Mouse (Mus musculus): ENCODE results near the gene Olfr48. TPM values are rescaled to one million over a fixed set of nuclear protein-coding genes. Genes with fewer than 3 reads are reported as not detected.

Olfr48 gene
- polyA plus RNA-seq (2012; rRNA removed), result not detected in 2 replicates

- Histone ChIP-seq H3K4me1 (ENCODE audit: control insufficient read depth, insufficient read depth, insufficient read length, low read length) (no peaks in the 10 kb centered on the region), H3K4me3 (ENCODE audit: low read depth, low read length) (no peak within 1 kb of the TSS), H3K27me3 (ENCODE audit: control insufficient read depth, insufficient read depth, low read length) (no peaks in the 10 kb centered on the region), H3K27ac (ENCODE audit: insufficient read depth, low read depth, low read length) (no peak within 1 kb of the TSS), H3K36me3 (ENCODE audit: control insufficient read depth, insufficient read depth, low read length) (no peaks in the 10 kb centered on the region)
- no peak for TF ChIP-seq POLR2A (IDR thresholded peaks at IDR 0.05; ENCODE audit: low read depth, low read length)
- TF ChIP-seq CTCF (IDR thresholded peaks at IDR 0.05; ENCODE audit: extremely low read depth, insufficient read length, insufficient replicate concordance, low read depth, low read length), result no peak
- WGBS, result 83% methylated on average over 5 of the region's 5 CpGs
Observed at GRCm38 (mm10) chr2:89848105-89848504, at the start of gene Olfr48. Gene Olfr48, minus strand, starts transcription at chr2:89848205.

- H3K27ac ChIP-seq (ENCODE audit: insufficient read depth, low read depth, low read length), result no peak within 1 kb of the TSS
- 86% methylated on average over 1 of the region's 1 CpGs for WGBS
- H3K36me3 ChIP-seq (ENCODE audit: control insufficient read depth, insufficient read depth, low read length), result no peaks in the 10 kb centered on the region
- TF ChIP-seq POLR2A (IDR thresholded peaks at IDR 0.05; ENCODE audit: low read depth, low read length), result no peak
- no peak for TF ChIP-seq CTCF (IDR thresholded peaks at IDR 0.05; ENCODE audit: extremely low read depth, insufficient read length, insufficient replicate concordance, low read depth, low read length)
- H3K27me3 ChIP-seq (ENCODE audit: control insufficient read depth, insufficient read depth, low read length), result no peaks in the 10 kb centered on the region
- H3K4me3 ChIP-seq (ENCODE audit: low read depth, low read length), result no peak within 1 kb of the TSS
- no peaks in the 10 kb centered on the region for H3K4me1 ChIP-seq (ENCODE audit: control insufficient read depth, insufficient read depth, insufficient read length, low read length)
Observed at GRCm38 (mm10) chr2:89878137-89878536, 30.1 kb upstream of the Olfr48 start, which contains the start of gene Olfr1257. Gene Olfr1257, plus strand, starts transcription at chr2:89878437.

- H3K4me1 ChIP-seq (ENCODE audit: control insufficient read depth, insufficient read depth, insufficient read length, low read length), result no peaks in the 10 kb centered on the region
- no peaks in the 10 kb centered on the region for H3K27me3 ChIP-seq (ENCODE audit: control insufficient read depth, insufficient read depth, low read length)
- WGBS, result 83% methylated on average over 1 of the region's 1 CpGs
- H3K36me3 ChIP-seq (ENCODE audit: control insufficient read depth, insufficient read depth, low read length), result no peaks in the 10 kb centered on the region
- H3K4me3 ChIP-seq (ENCODE audit: low read depth, low read length), result no peak overlapping the region
- H3K27ac ChIP-seq (ENCODE audit: insufficient read depth, low read depth, low read length), result no peak overlapping the region
- TF ChIP-seq CTCF (IDR thresholded peaks at IDR 0.05; ENCODE audit: extremely low read depth, insufficient read length, insufficient replicate concordance, low read depth, low read length) (no peak), POLR2A (IDR thresholded peaks at IDR 0.05; ENCODE audit: low read depth, low read length) (no peak)
Observed at GRCm38 (mm10) chr2:89849230-89849629, 1.2 kb upstream of the Olfr48 start.

GRCm38 (mm10) chr2:89841455-89841854 is 6.5 kb downstream of the Olfr48 start, which contains the start of gene Olfr1256:
Gene Olfr1256, minus strand, starts transcription at chr2:89841555.
- WGBS, result 57% methylated on average over 2 of the region's 2 CpGs
- TF ChIP-seq POLR2A (IDR thresholded peaks at IDR 0.05; ENCODE audit: low read depth, low read length) (no peak), CTCF (IDR thresholded peaks at IDR 0.05; ENCODE audit: extremely low read depth, insufficient read length, insufficient replicate concordance, low read depth, low read length) (no peak)

GRCm38 (mm10) chr2:89820216-89820615 is 27.8 kb downstream of the Olfr48 start:
- TF ChIP-seq CTCF (IDR thresholded peaks at IDR 0.05; ENCODE audit: extremely low read depth, insufficient read length, insufficient replicate concordance, low read depth, low read length), result no peak
- no peak for TF ChIP-seq POLR2A (IDR thresholded peaks at IDR 0.05; ENCODE audit: low read depth, low read length)

More at GRCm38 (mm10) chr2:89841455-89841854, 6.5 kb downstream of the Olfr48 start, which contains the start of gene Olfr1256:
- Histone ChIP-seq H3K27me3 (ENCODE audit: control insufficient read depth, insufficient read depth, low read length) (no peaks in the 10 kb centered on the region), H3K36me3 (ENCODE audit: control insufficient read depth, insufficient read depth, low read length) (no peaks in the 10 kb centered on the region), H3K4me3 (ENCODE audit: low read depth, low read length) (no peak within 1 kb of the TSS), H3K27ac (ENCODE audit: insufficient read depth, low read depth, low read length) (no peak within 1 kb of the TSS), H3K4me1 (ENCODE audit: control insufficient read depth, insufficient read depth, insufficient read length, low read length) (no peaks in the 10 kb centered on the region)

GRCm38 (mm10) chr2:89811751-89812150 is 36.3 kb downstream of the Olfr48 start, which contains the start of gene Olfr1255:
Gene Olfr1255, plus strand, starts transcription at chr2:89812051.
- TF ChIP-seq CTCF (IDR thresholded peaks at IDR 0.05; ENCODE audit: extremely low read depth, insufficient read length, insufficient replicate concordance, low read depth, low read length) (no peak), POLR2A (IDR thresholded peaks at IDR 0.05; ENCODE audit: low read depth, low read length) (no peak)
- no peaks in the 10 kb centered on the region for H3K4me1 ChIP-seq (ENCODE audit: control insufficient read depth, insufficient read depth, insufficient read length, low read length)
- H3K4me3 ChIP-seq (ENCODE audit: low read depth, low read length), result no peak within 1 kb of the TSS
- no peak within 1 kb of the TSS for H3K27ac ChIP-seq (ENCODE audit: insufficient read depth, low read depth, low read length)
- H3K36me3 ChIP-seq (ENCODE audit: control insufficient read depth, insufficient read depth, low read length), result no peaks in the 10 kb centered on the region
- WGBS, result 87% methylated on average over 3 of the region's 3 CpGs
- no peaks in the 10 kb centered on the region for H3K27me3 ChIP-seq (ENCODE audit: control insufficient read depth, insufficient read depth, low read length)

More at GRCm38 (mm10) chr2:89820216-89820615, 27.8 kb downstream of the Olfr48 start:
- Histone ChIP-seq H3K4me1 (ENCODE audit: control insufficient read depth, insufficient read depth, insufficient read length, low read length) (no peaks in the 10 kb centered on the region), H3K36me3 (ENCODE audit: control insufficient read depth, insufficient read depth, low read length) (no peaks in the 10 kb centered on the region), H3K4me3 (ENCODE audit: low read depth, low read length) (no peak overlapping the region), H3K27me3 (ENCODE audit: control insufficient read depth, insufficient read depth, low read length) (no peaks in the 10 kb centered on the region), H3K27ac (ENCODE audit: insufficient read depth, low read depth, low read length) (no peak overlapping the region)
- WGBS, result 86% methylated on average over 1 of the region's 1 CpGs

- WGBS, result 67% methylated on average over 2 of the region's 2 CpGs
- no peak overlapping the region for H3K27ac ChIP-seq (ENCODE audit: insufficient read depth, low read depth, low read length)
- H3K4me1 ChIP-seq (ENCODE audit: control insufficient read depth, insufficient read depth, insufficient read length, low read length), result no peaks in the 10 kb centered on the region
- no peaks in the 10 kb centered on the region for H3K36me3 ChIP-seq (ENCODE audit: control insufficient read depth, insufficient read depth, low read length)
- H3K27me3 ChIP-seq (ENCODE audit: control insufficient read depth, insufficient read depth, low read length), result no peaks in the 10 kb centered on the region
- no peak for TF ChIP-seq CTCF (IDR thresholded peaks at IDR 0.05; ENCODE audit: extremely low read depth, insufficient read length, insufficient replicate concordance, low read depth, low read length)
- TF ChIP-seq POLR2A (IDR thresholded peaks at IDR 0.05; ENCODE audit: low read depth, low read length), result no peak
- no peak overlapping the region for H3K4me3 ChIP-seq (ENCODE audit: low read depth, low read length)
Observed at GRCm38 (mm10) chr2:89810751-89811150, 37.3 kb downstream of the Olfr48 start.

Measured in small intestine, adult 2 months (tissue).